Mouse (Mus musculus): ENCODE measurements around the gene Cd163l1.

The Cd163l1 gene

DNA sequence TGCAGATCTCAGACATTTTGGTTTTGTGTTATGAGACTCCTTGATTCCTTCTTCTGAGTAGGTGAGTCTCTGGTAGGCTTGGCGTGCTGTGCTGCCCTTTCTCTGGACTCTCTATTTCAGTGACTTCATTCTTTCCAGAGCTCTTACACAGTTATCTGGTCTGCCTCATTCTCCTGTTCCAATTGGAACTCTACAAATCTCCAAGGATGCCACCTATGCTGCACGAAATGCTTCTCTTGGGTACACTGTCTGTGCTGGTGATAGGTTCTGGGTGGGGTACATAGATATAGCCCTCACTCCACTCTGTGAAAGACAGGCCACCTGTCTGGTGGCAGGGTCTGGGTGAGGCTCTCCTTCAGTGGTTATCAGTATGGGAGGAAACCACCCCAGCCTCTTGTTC lies at the start of gene Cd163l1:
TSS of gene Cd163l1 (plus strand) at position 301 of the 400 bp plus-strand sequence.
- DNase-seq = no peak

DNA sequence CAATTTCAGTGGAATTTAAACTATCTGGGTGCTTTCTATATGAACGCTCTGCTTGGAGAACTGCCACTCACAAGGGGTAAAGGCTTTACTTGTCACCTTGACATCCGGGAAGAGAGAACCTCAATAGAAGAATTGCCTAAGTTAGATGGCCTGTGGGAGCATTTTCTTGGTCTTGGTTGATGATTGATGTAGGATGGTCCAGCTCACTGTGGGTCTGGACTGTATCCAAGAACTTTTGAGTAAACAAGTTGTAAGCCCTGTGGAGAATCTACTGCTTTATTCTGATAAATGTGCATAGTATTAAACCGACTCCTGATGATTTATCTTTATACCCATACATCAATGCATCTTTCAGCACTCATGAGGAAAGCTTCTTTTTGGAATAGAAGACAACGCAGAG lies 48.7 kb upstream of the Cd163l1 start:
- DNase-seq = peak; percentile 67

DNA sequence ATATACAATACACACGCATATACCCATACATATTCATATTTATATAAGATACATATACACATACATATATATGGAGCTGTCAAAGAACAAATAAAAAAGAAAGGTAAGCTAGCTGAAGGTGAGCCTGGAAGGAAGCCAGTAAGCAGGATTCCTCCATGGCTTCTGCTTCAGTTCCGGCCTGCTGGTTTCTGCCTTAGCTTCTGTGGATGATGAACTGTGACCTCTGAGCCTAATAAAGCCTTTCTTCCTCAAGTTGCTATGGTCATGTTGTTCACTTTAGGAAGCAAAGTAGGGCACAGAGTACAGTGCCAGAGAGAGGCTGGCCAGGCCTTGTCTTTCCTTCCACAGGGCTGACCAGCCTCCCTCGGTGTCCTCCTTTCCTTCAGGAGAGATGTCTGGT lies 47.2 kb upstream of the Cd163l1 start:
- DNase-seq = peak; percentile 81

DNA sequence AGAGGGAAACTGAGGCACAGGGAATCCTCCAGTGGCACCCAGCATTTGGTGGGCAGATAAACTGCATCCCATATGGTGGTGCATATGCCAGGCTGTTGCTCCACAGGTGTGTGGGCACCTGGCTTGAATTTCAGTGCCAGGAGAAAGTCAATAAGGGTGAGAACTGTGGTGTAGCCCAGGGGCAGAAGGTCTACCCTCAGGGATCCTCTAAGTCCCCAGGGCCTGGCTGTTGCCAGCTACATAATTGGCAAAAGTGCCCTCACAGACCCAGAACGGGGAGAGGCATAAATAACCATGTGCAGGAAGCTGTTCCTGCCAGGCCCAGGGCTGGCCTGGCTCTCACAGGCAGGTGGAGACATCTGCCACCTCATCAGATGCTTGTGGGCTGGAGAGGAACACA lies 45.1 kb upstream of the Cd163l1 start, which contains the start of gene Olfr523:
TSS of gene Olfr523 (plus strand) at position 282 of the 400 bp plus-strand sequence.
- no peak for DNase-seq

DNA sequence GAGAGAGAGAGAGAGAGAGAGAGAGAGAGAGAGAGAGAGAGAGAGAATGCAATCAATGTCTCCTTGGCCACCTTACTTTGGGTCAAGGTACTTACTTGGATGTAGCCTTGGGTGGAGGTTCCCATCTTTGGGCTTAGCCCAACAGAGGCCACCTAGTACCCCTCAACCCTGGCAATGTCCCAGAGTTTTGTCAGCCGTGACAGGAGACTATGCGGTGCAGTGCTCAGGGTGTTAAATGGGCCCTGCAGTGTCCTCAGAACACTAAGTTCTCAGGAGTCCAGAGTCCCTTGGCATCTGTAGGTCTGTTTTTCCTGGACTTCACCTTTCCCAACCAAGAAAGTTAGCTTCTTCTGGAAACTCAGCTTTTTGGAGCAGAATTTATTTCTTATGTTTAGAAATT lies 38.9 kb upstream of the Cd163l1 start:
- peak; percentile 94 for DNase-seq

DNA sequence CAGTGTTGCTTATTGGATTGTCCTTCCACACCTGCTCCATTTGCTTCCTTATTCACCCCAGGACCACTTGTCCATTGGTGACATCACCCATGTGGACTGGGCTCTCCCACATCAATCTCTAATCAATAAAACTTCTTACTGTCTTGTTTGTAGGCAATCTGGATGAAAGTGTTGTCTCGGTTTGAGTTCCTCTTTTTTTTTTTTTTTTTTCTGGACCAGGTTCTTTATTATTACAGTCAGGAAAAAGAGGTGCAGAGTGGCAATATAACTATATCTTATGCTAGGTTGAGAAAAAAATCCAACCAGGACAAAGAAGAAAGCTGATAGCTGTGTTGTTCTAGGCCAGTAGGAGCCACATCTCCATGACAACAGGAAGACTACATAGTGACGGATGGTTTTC lies 37.4 kb upstream of the Cd163l1 start:
- DNase-seq = no peak

DNA sequence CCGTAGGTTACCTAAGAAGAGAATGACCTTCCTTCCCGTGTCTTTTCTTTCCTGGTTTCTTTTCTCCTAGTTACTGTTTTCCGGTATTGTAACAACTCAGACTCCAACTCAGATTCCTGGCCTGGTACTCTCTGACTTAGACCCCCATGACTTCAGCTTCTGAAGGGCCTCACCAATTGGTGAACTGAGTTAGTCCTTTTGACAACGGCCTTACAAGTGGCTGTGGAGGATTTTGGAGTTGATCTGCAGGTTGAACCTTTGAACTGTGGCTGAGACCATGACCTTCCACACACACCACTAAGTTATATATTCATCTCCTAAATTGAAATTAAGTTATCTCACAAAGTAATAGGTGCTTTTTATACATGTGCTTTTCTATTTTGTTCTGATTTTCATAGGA lies 33.9 kb upstream of the Cd163l1 start:
- DNase-seq = peak; percentile 67

DNA sequence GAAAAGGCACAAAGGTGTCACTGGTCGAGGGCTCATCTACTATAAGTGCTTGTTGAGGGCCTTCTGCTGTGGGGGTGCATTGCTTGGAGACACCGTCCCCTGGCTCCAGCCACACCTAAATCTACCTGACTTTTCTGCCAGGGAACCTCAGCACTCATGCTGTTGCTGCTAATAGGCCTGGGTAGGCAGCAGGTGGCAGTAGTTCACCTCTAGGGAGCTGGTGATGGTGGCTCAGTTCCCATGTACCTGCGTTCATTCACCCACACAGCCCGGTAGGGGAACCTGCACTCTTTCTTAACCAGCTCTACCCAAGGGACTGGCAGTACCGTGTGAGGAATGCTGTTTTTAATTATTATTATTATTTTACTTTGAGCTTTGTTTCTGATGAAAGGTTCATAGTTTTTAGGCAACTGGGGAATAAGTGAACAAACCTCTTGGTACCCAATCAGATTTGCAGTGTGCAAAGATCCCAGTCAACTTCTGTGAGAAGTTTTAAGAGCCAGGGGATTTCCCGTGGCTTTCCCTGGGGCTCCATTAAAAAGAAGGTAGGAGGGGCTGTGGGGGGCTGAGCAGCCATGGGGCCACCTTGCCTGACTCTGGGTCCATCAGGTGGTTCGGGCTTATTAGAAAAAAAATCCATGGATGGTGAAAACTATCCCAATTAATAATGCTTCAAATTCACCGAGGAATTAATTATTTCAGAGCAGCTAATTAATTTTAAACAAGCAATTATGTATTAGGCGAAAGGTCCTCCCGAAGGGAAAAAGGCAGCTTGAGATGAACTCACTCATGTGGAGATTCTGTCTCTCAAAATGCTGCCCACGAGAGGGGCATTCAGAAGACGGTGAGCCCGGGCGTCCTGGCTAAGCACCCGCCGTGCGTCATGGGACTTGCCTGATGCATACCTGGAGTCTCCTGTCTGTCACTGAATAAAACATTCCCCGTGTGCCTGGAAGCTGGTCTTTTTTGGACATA lies 31.1 kb upstream of the Cd163l1 start:
- peak; percentile 91 for DNase-seq

DNA sequence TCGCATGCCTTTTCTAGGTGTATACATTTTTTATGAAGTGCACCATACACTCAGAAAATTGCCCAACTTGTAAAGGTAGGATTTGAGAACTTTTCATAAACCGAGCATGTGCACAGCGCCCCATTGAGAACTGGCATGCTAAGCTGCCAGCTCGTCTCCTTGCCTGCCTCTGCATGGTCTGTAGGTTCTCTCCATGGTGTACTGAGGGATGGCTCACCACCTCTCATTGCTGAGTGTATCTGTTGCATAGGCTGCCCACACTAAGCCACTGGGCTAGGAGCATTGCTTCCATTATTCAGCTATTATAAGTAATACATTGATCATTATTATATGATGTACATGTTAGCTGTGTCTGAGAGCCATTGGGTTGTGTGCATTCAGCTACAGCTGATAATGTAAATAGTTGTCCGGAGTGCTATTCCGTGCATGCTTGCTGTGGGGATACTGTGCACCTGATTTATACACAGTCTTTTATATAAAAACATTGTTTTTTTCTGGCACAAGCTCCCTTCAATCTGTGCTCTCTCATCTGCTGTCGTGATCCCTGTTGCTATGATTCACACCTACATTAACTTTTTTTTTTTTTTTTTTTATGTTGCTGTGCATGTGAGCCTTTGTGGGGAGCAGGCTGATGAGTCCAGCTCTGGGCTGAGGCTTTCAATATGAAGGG lies 30.2 kb upstream of the Cd163l1 start:
- DNase-seq = no peak

DNA sequence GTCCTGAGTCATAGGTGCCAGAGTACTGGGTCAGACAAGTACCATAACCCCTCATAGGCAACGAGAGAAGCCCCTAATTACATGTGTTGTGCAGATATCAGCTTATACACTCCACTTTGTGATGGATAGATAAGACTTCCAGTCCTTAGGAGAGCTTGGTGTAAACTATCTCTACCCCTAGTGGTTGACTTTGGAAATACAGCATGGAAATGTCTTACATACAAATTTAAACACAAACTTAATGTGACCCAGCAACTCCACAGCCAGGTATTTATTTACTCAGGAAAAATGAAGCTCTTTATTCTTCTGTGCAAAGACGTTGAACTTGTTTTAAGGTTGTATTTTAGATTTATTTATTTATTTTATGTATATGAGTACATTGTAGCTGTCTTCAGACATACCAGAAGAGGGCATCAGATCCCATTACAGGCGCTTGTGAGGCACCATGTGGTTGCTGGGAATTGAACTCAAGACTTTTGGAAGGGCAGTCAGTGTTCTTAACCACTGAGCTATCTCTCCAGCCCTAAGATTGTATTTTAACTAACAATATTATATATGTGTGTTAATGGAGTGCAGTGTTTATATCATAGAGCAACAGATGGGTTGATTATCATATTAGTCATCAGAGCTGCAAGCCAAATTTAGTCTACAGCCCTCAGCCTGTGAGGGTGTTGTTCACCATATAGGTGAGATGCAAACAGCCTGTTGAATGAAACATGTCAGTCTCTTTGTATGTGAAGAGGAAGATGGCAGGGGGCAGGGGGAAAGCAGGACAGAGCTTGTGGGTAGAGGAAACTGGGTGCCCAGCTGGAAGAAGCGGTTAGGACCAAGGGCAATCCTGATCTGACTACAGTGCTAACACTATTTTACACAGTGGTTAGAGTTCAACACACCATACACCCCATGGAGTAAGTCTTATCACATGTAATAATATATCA lies 29.4 kb upstream of the Cd163l1 start:
- no peak for DNase-seq

DNA sequence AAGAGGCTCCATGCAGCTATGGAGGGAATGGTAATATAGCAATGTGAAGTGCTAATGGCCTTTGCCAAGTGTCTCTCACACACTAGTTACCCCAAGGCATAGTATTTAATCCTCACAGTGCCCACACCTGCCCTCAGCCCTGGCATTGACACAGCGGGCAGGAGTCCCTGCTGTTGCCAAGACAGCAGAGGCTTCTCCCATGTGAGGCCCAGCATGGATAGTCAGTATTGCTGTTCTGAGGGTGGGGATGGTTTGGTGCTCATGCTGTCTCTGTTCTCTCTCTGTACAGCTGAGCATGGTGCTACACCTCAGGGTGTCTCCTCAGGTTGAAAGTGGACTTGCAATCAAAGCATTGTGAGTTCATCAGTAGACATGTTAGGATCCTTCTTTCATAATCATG lies 27.6 kb upstream of the Cd163l1 start:
- DNase-seq = no peak

DNA sequence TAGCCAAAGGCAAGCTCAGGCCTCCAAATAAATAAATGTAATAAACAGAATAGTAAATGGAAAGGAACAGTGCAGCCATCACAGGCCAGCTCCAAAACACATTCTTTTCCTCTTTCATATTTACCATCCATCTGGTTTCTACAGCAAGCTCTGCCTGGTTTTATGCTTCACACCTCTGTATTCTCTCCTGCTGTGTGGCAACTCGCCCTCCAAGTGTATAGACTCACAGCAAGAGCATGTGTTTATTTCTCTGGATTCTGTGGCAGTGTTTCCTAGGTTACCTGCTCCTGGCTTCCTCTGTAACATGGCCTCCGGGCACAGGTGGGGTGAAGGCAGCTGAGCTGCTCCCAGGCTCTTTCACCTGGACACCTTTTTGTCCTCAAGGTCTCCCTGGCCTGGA lies 25.6 kb upstream of the Cd163l1 start:
- no peak for DNase-seq

DNA sequence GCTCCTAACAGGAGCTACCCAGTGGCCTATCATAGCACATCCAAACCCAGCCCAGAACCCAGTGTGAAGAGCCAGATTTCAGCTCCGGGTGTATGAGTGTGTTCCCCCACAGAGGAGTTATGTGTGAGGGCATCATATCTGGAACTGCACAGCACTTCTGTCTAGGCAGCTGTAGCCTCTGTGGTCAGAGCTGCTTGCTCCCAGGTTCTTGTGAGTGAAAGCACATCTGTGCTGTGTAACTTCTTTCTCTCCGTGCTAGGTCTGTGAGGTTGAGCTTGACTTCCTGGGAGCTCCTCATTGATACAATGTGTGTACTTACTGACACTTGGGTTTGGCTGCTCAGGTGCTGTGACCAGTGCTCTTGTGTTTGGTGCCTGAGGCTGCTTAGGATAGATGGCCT lies 25.2 kb upstream of the Cd163l1 start:
- DNase-seq = no peak

DNA sequence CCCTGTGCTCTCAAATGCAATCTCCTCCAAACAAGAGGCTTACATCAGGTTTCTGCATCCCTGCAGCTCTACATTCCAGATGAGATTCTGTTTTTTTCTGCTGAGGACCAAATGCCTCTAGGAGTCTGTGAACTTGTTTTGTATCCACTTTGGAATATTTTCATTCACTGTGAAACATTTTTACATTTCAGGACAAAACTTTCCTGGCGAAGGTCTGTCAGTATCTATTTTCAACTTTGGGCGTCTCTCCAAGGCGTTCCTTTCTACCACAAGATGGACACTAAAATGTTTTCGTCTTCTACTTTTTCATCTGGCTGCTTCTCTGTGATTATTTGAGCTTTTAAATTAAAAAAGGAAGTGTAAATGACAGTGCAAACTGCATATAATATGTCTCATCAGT lies 24.0 kb upstream of the Cd163l1 start:
- DNase-seq = no peak

DNA sequence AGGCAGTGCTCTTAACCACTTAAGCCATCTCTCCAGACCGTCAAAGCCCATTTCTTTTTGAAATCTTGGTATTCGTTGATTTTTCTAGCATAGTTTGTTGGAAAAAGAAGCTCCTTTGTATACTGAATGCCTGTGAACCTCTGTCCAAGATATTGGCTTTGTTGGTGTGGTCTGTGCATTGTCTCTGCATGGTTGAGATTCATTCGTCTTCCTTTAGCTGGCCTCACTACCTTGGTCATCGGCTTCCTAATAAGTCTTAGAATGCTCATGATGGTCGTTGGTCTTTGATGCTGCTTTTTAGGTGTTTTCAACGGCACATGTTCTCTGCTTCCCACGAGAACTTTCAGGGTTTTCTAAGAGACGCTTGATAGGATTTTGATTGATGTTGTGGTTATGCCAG lies 22.1 kb upstream of the Cd163l1 start:
- no peak for DNase-seq

DNA sequence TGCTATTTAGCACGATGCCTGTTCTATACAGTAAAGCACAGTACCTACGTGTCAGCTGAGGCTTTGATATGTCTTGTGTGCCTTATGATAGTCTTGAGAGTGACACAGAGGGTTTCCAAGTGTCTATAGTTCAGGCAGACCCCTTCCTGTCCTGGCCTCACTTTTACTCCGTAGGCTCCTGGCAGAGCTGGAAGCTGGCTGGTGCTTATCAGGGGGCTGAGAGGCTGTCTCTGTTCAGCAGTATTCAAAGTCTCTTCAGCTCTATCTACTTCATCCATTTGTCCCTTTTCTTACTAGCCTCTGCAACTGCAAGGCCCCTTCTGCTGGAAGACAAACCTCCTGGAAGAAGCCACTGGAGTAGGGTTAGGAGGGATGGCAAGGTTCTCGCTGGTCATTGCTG lies 17.0 kb upstream of the Cd163l1 start:
- no peak for DNase-seq

DNA sequence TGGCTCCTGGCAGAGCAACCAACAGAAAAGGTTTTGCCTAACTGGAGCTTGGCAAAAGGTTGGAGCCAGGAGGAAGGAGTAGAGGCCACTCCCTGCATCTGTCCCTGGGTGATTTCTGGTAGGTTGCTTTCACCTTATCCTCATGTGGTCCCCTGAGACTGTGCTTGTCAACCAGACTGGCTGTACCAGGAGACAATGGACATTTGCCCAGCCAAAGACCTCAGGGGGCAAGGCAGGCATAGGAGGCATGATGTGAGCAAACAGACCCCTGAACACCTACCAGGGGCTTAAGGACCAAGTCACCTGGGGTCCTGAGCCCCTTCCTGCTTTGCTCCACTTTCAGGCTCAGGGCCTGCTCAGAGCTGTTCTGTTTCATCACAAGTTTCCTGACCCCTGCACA lies 12.2 kb upstream of the Cd163l1 start, which contains the start of gene Olfr524:
TSS of gene Olfr524 (minus strand) at position 101 of the 400 bp plus-strand sequence.
- no peak for DNase-seq

DNA sequence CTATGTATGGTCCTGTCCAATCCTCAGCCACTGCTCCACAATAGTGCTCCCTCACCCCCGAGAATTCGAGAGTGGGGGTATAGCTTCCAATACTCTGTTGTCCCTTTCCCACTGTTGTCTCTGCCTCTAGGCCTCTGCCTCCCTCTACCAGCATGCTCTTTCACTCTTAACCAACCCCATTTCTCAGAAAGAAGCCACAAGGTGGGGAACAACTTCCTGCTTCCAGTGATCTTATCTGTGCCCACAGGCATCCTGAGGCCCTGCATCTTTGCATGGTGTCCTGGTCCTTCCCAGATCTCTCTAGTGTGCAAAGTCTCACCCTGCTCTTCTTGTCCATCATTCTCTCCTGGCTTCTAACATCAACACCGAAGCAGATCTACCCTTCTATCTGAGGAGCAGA lies 11.2 kb upstream of the Cd163l1 start:
- no peak for DNase-seq

DNA sequence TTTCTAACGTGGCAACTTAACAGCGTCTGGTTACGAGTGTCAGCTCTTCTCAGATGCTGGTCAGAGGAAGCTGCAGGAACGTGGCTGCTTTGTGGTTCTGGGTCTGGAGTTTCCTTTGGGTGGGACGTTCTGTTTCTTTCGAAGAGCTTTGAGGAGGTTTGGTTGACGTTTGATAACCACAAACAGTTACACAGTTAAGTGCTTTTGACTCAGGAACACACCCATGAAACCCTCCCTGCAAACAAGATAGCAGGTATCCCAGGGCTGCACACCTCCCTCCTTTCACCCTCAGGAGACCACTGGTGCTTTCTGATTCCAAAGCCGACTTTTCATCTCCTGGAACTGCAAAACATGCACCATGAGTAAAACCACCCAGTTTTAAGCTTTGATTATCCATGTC lies 9.9 kb upstream of the Cd163l1 start:
- DNase-seq = no peak

DNA sequence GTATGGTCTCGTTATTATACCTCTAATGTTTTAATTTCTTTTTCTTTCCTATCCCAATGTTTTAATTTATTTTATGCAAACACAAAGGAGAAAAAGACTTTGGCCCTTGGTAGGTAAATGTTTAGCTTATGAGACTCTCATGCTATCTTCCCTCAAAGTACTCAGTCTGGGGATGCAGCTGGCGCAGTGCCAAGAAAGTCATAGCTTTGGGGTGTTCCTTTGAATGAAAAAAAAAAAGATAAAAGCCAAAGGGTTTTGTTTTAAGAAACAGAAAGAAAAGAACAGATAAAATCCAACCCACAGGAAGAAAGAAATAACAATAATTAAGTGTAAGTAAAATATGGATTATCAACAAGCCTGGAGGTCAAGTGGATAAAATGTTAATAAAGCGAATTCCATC lies 9.4 kb upstream of the Cd163l1 start:
- DNase-seq = peak; percentile 13

DNA sequence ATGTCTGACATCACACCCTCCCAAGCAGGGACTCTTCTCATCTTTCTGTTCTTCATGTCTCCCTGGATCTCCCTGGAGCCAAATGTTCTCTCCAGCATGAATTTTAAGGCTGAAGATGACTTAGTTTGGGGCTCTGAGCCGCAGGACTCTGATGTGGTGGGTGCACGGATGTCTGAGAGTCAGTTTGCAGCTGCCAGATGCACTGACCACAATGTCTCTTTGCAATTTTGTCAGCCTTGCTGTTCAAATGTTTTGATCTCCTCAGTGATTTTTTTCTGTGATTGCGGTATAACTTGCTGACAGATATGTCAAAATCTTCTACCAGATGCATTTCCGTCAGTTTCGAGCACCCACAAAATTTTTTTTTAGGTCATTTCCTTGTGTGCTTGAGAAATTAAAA lies 4.2 kb upstream of the Cd163l1 start:
- DNase-seq = no peak

DNA sequence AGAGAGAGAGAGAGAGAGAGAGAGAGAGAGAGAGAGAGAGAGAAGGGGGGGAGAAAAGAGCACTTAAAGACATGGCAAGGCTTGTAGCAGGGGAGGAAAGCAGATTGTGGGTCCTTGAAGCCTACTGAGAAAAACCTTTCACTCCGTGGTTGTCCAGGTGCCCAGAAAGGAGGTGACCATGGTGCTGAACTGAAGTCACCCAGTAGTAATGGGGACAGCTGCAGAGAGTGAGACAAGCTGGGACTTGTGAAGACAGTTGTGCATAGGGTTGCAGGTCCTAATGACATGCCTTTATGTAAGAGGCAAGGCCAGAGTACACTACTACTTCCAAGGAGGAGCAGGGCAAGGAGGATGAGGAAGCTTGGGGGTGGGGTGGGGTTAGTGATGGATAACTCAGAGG lies 1.2 kb downstream of the Cd163l1 start:
- DNase-seq = peak; percentile 4

DNA sequence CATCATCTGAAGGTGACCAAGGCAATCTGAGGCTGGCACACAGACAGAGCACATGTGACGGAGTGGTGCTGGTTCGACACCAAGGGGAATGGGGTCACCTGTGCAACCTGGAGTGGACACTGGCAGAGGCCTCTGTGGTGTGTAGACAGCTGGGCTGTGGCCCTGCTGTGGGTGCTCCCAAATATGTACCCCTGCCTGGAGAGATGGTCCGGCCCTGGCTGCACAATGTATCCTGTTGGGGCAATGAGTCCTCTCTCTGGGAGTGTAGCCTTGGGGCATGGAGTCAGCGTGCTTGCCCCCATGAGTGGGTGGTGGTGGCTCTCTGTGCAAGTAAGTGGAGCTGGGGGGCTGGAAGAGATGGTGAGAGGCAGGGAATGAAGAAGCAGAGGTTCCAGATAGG lies 2.3 kb downstream of the Cd163l1 start:
- DNase-seq = no peak

All from kidney, adult 9 months (tissue).